Mouse (Mus musculus): Measurements from ENCODE around the gene Hist2h3c2.

GRCm38 (mm10) chr3:96219191-96219641 lies 19.7 kb downstream of the Hist2h3c2 start:
- TF ChIP-seq CTCF (IDR thresholded peaks at IDR 0.05; ENCODE audit: borderline replicate concordance, insufficient read depth, low read depth, low read length): peak; percentile 44; the same call in 1 of the 2 replicates
- no peak for TF ChIP-seq POLR2A (IDR thresholded peaks at IDR 0.05; ENCODE audit: borderline replicate concordance, insufficient read depth, low read length)

All from cerebellum, adult 2 months (tissue).